Mouse (Mus musculus): Measurements from ENCODE around the gene Plekhm2.

DNA sequence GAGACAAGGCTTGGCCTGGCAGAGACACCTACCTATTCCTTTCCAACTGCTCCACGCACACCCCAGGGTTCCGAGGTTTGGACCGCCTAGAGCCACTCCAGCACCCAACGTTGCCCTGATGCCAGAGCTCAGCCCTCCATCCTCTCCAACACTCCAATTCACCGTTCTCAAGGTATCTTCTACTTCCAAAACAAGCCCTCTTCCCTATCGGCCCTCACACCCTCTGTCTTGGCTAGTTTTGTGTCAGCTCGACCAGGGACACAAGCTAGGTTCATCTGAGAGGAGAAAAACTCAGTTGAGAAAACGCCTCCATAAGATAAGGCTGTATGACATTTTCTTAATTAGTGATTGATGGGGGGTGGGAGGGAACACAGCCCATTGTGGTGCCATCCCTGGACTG is at the start of gene Plekhm2:
- TF ChIP-seq ZKSCAN1 (IDR thresholded peaks at IDR 0.05; ENCODE audit: low read depth, low read length) (no peak), SIN3A (IDR thresholded peaks at IDR 0.05; ENCODE audit: low read length) (no peak), CTCF (IDR thresholded peaks at IDR 0.05 in 2 of 3, conservative IDR thresholded peaks at IDR 0.05 in 1 of 3; ENCODE audit: control insufficient read depth in 1 of 3, insufficient read depth in 1 of 3, low read depth in 2 of 3, low read length in 3 of 3, poor library complexity in 1 of 3, severe bottlenecking in 1 of 3) (no peak), POLR2A (IDR thresholded peaks at IDR 0.05; ENCODE audit: control insufficient read depth in 1 of 2, insufficient read depth in 1 of 2, low read depth in 1 of 2, low read length in 2 of 2, poor library complexity in 1 of 2) (no peak), CHD1 (IDR thresholded peaks at IDR 0.05; ENCODE audit: low read depth, low read length) (no peak), RAD21 (IDR thresholded peaks at IDR 0.05; ENCODE audit: low read depth, low read length) (no peak), ETS1 (IDR thresholded peaks at IDR 0.05; ENCODE audit: low read depth, low read length) (no peak), MAZ (IDR thresholded peaks at IDR 0.05; ENCODE audit: low read depth, low read length) (no peak), RCOR1 (IDR thresholded peaks at IDR 0.05; ENCODE audit: low read depth, low read length) (no peak)

Data from MEL (cell line).